Mouse (Mus musculus) myocyte (in vitro differentiated cells): ENCODE measurements at regions not wholly inside any gene's neighbourhood (a gene's known extent, or its start where the extent isn't known, plus 50 kb on each side); places are given as distances from the start of the nearest gene placed in this dataset.

Experiments
- H3K27me3 ChIP-seq: one replicate; pipeline ENCODE4 v1.6.1; 2011; ENCODE audit not compliant: control insufficient read depth, insufficient read depth, insufficient read length
- H3K36me3 ChIP-seq: one replicate; pipeline ENCODE4 v1.6.1; 2011; ENCODE audit not compliant: control insufficient read depth, insufficient read depth
- H3K4me2 ChIP-seq: one replicate; pipeline ENCODE4 v1.6.1; 2011; ENCODE audit warnings: low read depth, control low read depth
- H3K4me3 ChIP-seq: one replicate; pipeline ENCODE4 v1.5.1; 2011; ENCODE audit warnings: mild to moderate bottlenecking, control low read depth, moderate library complexity
- H3K79me2 ChIP-seq: one replicate; pipeline ENCODE4 v1.6.1; 2011; ENCODE audit not compliant: control insufficient read depth, insufficient read depth
- H3ac ChIP-seq: one replicate; pipeline ENCODE4 v1.6.1; 2011; ENCODE audit not compliant: control insufficient read depth, insufficient read length
- CEBPB ChIP-seq: IDR thresholded peaks from 2 replicates; pipeline ENCODE4 v1.6.1; 2011; ENCODE audit warnings: mild to moderate bottlenecking, moderate library complexity; ENCODE audit not compliant: poor library complexity, insufficient read depth, severe bottlenecking
- E2F4 ChIP-seq: IDR thresholded peaks from one replicate; pipeline ENCODE4 v1.6.1; 2011; ENCODE audit warnings: mild to moderate bottlenecking, control low read depth, moderate library complexity; ENCODE audit not compliant: insufficient read depth
- MAX ChIP-seq: IDR thresholded peaks from one replicate; pipeline ENCODE4 v1.6.1; 2011; ENCODE audit warnings: low read depth, mild to moderate bottlenecking, control low read depth
- MYOD1 ChIP-seq, 3 experiments: IDR thresholded peaks; one replicate each; pipeline ENCODE4 v1.6.1; 2011; ENCODE audit warnings: control low read depth in 2 of 3, low read depth in 2 of 3, mild to moderate bottlenecking in 2 of 3, moderate library complexity in 1 of 3; ENCODE audit not compliant: insufficient read length in 2 of 3, control insufficient read depth in 1 of 3
- MYOG ChIP-seq, 3 experiments: IDR thresholded peaks; one replicate each; pipeline ENCODE4 v1.6.1; 2011; ENCODE audit warnings: control low read depth in 2 of 3, low read depth in 2 of 3, mild to moderate bottlenecking in 2 of 3; ENCODE audit not compliant: insufficient read length in 2 of 3, control insufficient read depth in 1 of 3, insufficient read depth in 1 of 3
- POLR2A ChIP-seq: IDR thresholded peaks from one replicate; pipeline ENCODE4 v1.6.1; 2011; ENCODE audit warnings: low read depth, mild to moderate bottlenecking, control low read depth, moderate library complexity; ENCODE audit not compliant: insufficient read length
- POLR2AphosphoS2 ChIP-seq: IDR thresholded peaks from one replicate; pipeline ENCODE4 v1.6.1; 2011; ENCODE audit warnings: low read depth, control low read depth; ENCODE audit not compliant: insufficient read length
- REST ChIP-seq: IDR thresholded peaks from one replicate; pipeline ENCODE4 v1.6.1; 2011; ENCODE audit warnings: mild to moderate bottlenecking, control low read depth, moderate library complexity; ENCODE audit not compliant: insufficient read depth, insufficient read length
- SRF ChIP-seq: IDR thresholded peaks from one replicate; pipeline ENCODE4 v1.6.1; 2011; ENCODE audit warnings: low read depth; ENCODE audit not compliant: control insufficient read depth, insufficient read length
- TCF12 ChIP-seq: IDR thresholded peaks from one replicate; pipeline ENCODE4 v1.6.1; 2011; ENCODE audit warnings: mild to moderate bottlenecking, control low read depth; ENCODE audit not compliant: poor library complexity, insufficient read depth, severe bottlenecking
- TCF3 ChIP-seq: IDR thresholded peaks from one replicate; pipeline ENCODE4 v1.6.1; 2011; ENCODE audit warnings: low read depth, control low read depth; ENCODE audit not compliant: insufficient read length
- USF1 ChIP-seq: IDR thresholded peaks from one replicate; pipeline ENCODE4 v1.6.1; 2011; ENCODE audit warnings: low read depth, mild to moderate bottlenecking, control low read depth, moderate library complexity

DNA sequence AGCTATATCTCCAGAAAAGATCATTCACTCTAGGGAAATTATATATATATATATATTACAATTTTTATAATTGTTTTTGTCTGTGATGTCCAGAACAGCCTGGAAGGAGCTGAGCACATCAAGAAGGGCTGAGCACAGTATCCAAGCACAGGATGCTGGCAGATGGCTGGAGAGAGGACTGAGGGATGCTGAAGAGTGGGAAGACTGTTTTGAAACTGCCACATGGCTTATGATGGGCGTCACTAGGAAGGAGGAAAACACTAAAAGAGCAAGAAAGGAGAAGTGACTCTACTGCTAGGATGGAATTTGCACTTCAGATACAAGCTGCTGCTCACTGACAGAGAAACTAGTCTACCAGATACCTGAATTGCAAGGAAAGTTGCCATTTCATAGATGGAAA is 50.4 kb upstream of the Atg10 start:
- no peaks in the 10 kb centered on the region for H3K36me3 ChIP-seq
- TF ChIP-seq E2F4 (no peak), POLR2A (no peak), MYOD1 (IDR thresholded peaks at IDR 0.05; ENCODE audit: control insufficient read depth in 1 of 3, insufficient read length in 2 of 3, low read depth in 2 of 3) (no peak), REST (no peak), USF1 (no peak), POLR2AphosphoS2 (no peak), TCF3 (no peak), TCF12 (no peak), MYOG (IDR thresholded peaks at IDR 0.05; ENCODE audit: control insufficient read depth in 1 of 3, insufficient read depth in 1 of 3, insufficient read length in 2 of 3, low read depth in 2 of 3) (no peak), MAX (no peak)
- no peaks in the 10 kb centered on the region for H3K79me2 ChIP-seq
- H3K4me3 ChIP-seq: no peak overlapping the region
- no peak overlapping the region for H3ac ChIP-seq
- H3K27me3 ChIP-seq: no peaks in the 10 kb centered on the region
- H3K4me2 ChIP-seq: no peak overlapping the region

DNA sequence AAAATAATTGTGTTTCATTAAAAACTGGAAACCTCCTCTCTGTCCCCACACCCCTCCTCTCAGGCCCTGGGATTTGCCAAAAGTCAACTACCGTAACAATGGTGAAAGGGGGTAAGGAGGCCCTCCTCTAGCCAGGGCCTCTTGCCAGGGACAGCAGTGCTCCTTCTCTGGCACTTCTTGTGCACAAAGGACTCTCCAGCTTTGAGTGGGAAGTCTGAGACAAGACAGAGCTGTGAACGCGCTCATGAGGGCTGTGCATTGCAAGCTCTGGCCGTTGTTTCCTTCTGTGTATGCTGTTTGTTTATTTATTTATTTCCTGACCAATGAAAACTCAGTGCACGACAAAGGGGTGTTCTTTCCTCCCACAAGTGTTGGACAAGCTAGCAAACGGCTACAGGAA is 50.8 kb upstream of the Atg10 start:
- H3K4me2 ChIP-seq: no peak overlapping the region
- H3K27me3 ChIP-seq: no peaks in the 10 kb centered on the region
- no peak overlapping the region for H3ac ChIP-seq
- no peaks in the 10 kb centered on the region for H3K79me2 ChIP-seq
- TF ChIP-seq POLR2A (no peak), POLR2AphosphoS2 (no peak), USF1 (no peak), MAX (no peak), TCF3 (no peak), MYOG (IDR thresholded peaks at IDR 0.05; ENCODE audit: control insufficient read depth in 1 of 3, insufficient read depth in 1 of 3, insufficient read length in 2 of 3, low read depth in 2 of 3) (no peak), SRF (no peak), MYOD1 (IDR thresholded peaks at IDR 0.05; ENCODE audit: control insufficient read depth in 1 of 3, insufficient read length in 2 of 3, low read depth in 2 of 3) (no peak), CEBPB (no peak)
- H3K4me3 ChIP-seq: no peak overlapping the region
- no peaks in the 10 kb centered on the region for H3K36me3 ChIP-seq

DNA sequence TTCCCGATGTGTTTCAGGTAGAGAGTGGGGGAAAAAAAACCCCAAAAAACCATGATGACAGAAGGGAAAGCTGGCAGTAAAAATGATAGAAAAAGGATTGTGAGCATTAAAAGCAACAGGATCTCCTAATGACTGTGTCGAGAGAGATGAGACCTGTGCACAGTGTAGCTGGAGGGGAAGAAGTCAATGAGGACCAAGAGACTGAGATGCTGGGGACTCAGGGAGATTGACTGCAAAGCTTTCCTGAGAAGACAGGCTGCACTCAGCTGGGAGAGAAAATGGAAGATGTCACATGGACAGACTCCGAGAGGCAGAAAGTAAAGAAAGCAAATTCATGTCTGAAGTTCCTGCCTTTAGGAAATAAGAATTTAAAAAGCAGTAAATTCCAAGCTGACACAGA is 55.7 kb upstream of the Atg10 start:
- H3ac ChIP-seq: no peak overlapping the region
- no peaks in the 10 kb centered on the region for H3K27me3 ChIP-seq
- no peak overlapping the region for H3K4me3 ChIP-seq
- H3K36me3 ChIP-seq: no peaks in the 10 kb centered on the region
- H3K4me2 ChIP-seq: no peak overlapping the region
- no peaks in the 10 kb centered on the region for H3K79me2 ChIP-seq
- TF ChIP-seq REST (no peak), MYOG (IDR thresholded peaks at IDR 0.05; ENCODE audit: control insufficient read depth in 1 of 3, insufficient read depth in 1 of 3, insufficient read length in 2 of 3, low read depth in 2 of 3) (no peak), E2F4 (no peak)

DNA sequence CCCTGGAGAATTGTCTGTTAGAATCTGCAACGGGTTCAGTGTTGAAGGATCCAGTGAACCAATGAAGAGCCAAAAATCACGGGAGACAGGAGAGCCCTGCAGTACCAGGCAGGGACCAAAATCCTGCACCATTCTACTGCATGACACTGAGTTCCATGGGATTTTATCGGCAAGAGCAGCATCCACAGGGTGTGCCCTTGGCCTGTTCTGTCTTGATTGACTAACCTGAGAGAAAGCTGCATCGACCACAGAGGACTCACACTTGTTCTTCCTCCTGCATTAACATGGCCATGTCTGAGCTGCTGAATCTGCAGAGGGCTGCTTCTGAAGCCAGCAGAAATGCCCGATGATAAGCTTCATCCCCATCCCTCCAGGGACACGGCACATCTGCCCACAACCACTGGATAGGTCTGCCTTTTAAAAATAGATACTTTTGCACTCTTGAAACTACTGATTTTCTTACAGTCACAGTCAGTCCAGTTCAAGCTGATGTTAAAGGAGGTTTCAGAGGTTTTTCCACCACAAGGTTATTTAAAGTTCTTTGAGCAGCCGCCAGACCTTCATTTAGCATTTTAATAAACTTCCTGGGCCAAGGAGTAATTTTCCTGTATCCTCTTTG is 71.9 kb upstream of the Atg10 start:
- Histone ChIP-seq H3K4me3 (no peak overlapping the region), H3K4me2 (no peak overlapping the region), H3K27me3 (no peaks in the 10 kb centered on the region), H3K79me2 (no peaks in the 10 kb centered on the region), H3ac (no peak overlapping the region), H3K36me3 (no peaks in the 10 kb centered on the region)
- TF ChIP-seq MYOG (IDR thresholded peaks at IDR 0.05; ENCODE audit: control insufficient read depth in 1 of 3, insufficient read depth in 1 of 3, insufficient read length in 2 of 3, low read depth in 2 of 3): no peak

DNA sequence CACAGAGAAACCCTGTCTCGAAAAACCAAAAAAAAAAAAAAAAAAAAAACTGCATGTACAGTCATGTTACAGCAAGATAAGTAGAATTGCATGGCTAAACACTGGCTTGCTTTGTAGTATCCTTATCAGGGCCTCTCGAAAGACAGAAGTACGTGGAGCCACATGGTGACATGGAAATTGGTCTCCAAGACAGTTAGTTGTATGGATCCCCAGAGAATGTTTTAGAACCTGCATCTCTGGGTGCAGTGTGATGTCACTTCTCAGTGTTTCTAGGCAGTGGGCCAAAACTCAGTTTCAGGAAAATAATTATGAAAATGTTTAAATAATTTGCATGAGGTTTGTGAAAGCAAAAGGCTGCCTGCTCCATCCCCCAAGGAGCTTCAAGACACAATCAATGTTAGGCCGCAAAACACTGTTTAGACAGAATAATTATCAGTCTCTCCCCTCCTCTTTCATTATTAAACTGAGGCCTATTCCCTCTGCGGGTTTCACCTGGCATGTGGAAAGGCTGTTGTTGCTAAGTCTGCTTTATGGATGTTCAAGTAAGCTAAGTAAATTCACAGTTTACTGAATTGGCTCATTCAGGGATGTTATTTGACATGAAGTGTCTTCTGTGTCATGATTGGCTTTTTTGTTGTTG is 72.9 kb upstream of the Atg10 start:
- TF ChIP-seq USF1: no peak
- no peak for TF ChIP-seq POLR2A
- no peak for TF ChIP-seq MAX
- TF ChIP-seq MYOD1 (IDR thresholded peaks at IDR 0.05; ENCODE audit: control insufficient read depth in 1 of 3, insufficient read length in 2 of 3, low read depth in 2 of 3): no peak
- no peak for TF ChIP-seq REST
- TF ChIP-seq TCF12: no peak
- no peak for TF ChIP-seq MYOG (IDR thresholded peaks at IDR 0.05; ENCODE audit: control insufficient read depth in 1 of 3, insufficient read depth in 1 of 3, insufficient read length in 2 of 3, low read depth in 2 of 3)
- no peak for TF ChIP-seq POLR2AphosphoS2
- TF ChIP-seq E2F4: no peak
- TF ChIP-seq TCF3: no peak
- H3K4me3 ChIP-seq: no peak overlapping the region

More for the DNA sequence above, 72.9 kb upstream of the Atg10 start:
- no peaks in the 10 kb centered on the region for H3K27me3 ChIP-seq
- H3ac ChIP-seq: no peak overlapping the region
- no peaks in the 10 kb centered on the region for H3K36me3 ChIP-seq
- no peaks in the 10 kb centered on the region for H3K79me2 ChIP-seq
- no peak overlapping the region for H3K4me2 ChIP-seq
